Mouse (Mus musculus): ENCODE measurements around the gene Pdgfa. TPM values are rescaled to one million over a fixed set of nuclear protein-coding genes. Genes with fewer than 3 reads are reported as not detected.

The Pdgfa gene
- polyA plus RNA-seq, 1 experiment from 2014 or later: 3.3 TPM

DNA sequence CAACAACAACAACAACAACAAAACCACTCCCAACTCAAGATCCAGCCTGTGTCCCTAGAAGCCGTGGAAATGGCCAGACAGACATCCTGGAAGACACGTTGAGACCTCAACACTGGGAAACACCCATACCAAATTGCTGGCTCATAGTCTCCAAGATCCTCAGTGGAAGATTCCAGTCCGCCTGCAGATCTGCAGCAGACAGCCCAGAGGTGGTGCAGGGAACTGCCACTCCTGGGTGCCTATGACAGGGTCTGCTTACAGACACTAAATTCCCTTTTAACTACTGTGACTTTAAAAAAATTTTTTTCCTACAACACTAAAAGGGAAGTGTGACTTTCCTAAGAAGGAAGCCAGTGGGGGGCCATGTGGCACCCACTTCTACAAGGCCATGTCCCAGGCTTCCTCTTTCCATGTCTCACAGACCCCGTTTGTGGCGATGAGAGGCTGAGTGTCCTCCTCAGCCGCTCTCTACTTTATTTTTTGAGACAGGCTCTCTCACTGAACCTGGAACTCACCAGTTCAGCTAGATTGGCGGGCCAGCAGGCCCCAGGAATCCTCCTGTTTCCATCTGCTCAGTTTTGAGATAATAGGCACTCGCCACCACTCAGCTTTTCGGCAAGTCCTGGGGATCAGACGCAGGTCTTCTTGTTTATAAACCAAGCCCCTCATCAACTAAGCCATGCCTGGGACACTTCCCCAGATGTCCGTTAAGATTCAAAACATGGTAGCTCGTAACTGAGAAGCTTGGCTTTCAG, 27.4 kb upstream of the Pdgfa start:
- ATAC-seq (ENCODE audit: low FRiP score) (no peak), DNase-seq (ENCODE audit: low spot score, missing footprints) (no peak)
- Histone ChIP-seq H3K4me3 (ENCODE audit: low read depth, low read length) (no peak overlapping the region), H3K4me2 (no peak overlapping the region), H3K27ac (ENCODE audit: low read depth, low read length) (no peak overlapping the region), H3K4me1 (ENCODE audit: control insufficient read depth, insufficient read depth, low read length) (peaks cover 3% of the 10 kb centered on the region; the same call in 1 of the 2 replicates), H3K27me3 (ENCODE audit: control insufficient read depth, insufficient read depth, low read length) (no peaks in the 10 kb centered on the region), H3K9me3 (ENCODE audit: control insufficient read depth, low read length) (no peaks in the 10 kb centered on the region), H3K9ac (ENCODE audit: low read length) (no peak overlapping the region), H3K36me3 (ENCODE audit: control insufficient read depth, insufficient read depth, low read length) (no peaks in the 10 kb centered on the region)
- WGBS: 82% methylated on average over 12 of the region's 12 CpGs

DNA sequence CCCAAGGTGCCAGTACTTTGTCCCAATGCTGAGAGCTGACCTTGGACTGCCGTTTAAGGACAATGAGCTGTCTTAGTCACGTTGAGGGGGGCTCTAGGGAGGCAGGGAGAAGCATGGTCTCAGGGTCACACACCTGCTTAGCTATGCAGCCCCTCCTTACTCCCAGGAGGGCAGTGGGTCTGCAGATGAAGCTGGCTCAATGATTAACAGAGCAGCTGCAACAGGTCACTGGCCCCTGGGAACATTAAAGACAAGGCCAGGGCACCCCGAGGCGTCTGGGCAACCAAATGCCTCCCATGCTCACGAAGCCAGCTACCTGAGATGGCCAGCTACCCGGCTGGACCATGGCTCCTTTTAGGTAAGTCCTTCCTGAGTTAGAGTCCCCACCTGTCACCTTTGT, 23.4 kb upstream of the Pdgfa start:
- Histone ChIP-seq H3K4me3 (ENCODE audit: low read depth, low read length) (no peak overlapping the region), H3K36me3 (ENCODE audit: control insufficient read depth, insufficient read depth, low read length) (no peaks in the 10 kb centered on the region), H3K9ac (ENCODE audit: low read length) (no peak overlapping the region), H3K27ac (ENCODE audit: low read depth, low read length) (no peak overlapping the region), H3K4me2 (no peak overlapping the region), H3K4me1 (ENCODE audit: control insufficient read depth, insufficient read depth, low read length) (no peaks in the 10 kb centered on the region), H3K9me3 (ENCODE audit: control insufficient read depth, low read length) (no peaks in the 10 kb centered on the region), H3K27me3 (ENCODE audit: control insufficient read depth, insufficient read depth, low read length) (no peaks in the 10 kb centered on the region)
- ATAC-seq (ENCODE audit: low FRiP score) (no peak), DNase-seq (ENCODE audit: low spot score, missing footprints) (no peak)
- 82% methylated on average over 6 of the region's 6 CpGs for WGBS

DNA sequence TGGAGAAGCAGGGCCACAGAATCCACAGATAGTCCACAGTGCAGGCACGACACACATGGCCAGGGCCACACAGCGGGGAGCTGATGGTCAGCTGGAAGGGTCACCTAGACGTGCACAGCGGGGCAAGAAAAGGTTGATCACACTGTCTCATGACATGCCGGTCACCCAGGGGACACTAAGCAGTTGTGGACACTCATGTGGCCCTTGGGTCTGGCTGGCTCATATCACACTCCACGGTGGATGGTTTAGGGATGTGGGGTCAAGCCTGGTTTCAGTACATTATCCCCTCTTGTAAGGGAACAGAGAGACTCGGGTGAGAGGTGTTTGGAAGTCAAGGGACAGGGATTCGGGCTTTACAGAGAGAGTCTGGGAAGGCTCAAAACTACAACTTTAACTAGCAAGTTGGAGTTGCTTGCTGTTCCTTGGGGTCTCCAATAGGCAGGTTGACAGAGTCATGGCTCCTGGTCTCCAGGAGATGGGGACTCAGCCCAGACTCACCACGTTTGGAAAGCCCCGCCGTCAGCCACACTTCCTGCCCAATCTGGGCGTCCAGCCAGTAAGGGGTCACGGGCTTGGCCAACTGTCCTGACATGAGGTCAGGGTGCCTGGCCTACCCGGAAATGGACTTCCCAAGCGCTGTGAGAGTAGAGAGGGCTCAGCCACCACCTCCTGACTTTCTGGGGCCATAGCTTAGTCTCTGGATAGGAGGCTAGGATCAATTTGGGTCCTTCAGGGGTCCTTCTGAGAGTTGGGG, 20.4 kb upstream of the Pdgfa start:
- Histone ChIP-seq H3K27ac (ENCODE audit: low read depth, low read length) (no peak overlapping the region), H3K36me3 (ENCODE audit: control insufficient read depth, insufficient read depth, low read length) (no peaks in the 10 kb centered on the region), H3K4me1 (ENCODE audit: control insufficient read depth, insufficient read depth, low read length) (no peaks in the 10 kb centered on the region), H3K4me2 (no peak overlapping the region), H3K27me3 (ENCODE audit: control insufficient read depth, insufficient read depth, low read length) (no peaks in the 10 kb centered on the region), H3K9ac (ENCODE audit: low read length) (no peak overlapping the region), H3K4me3 (ENCODE audit: low read depth, low read length) (no peak overlapping the region), H3K9me3 (ENCODE audit: control insufficient read depth, low read length) (no peaks in the 10 kb centered on the region)
- 89% methylated on average over 15 of the region's 15 CpGs for WGBS
- no peak for ATAC-seq (ENCODE audit: low FRiP score)
- no peak for DNase-seq (ENCODE audit: low spot score, missing footprints)

DNA sequence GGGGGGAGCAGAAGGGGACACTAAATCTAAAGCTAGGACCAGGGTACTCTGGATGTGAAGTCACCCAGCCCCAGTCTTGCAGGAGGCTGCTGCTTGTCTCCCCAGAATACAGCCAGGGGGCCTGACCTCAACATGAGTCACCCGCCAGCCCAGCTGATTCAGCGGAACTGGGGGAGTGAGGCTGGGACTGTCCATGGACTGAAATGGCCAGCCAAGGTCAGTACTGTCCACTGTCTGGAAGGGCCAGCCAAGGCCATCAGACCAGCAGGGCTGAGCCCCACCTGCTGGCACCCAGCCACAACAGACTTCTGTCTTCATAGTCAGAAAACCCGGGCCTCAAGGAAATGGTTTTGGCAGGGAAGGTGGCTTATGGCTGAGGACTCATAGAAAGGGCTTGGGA, 17.9 kb upstream of the Pdgfa start:
- no peaks in the 10 kb centered on the region for H3K36me3 ChIP-seq (ENCODE audit: control insufficient read depth, insufficient read depth, low read length)
- ATAC-seq (ENCODE audit: low FRiP score) (no peak), DNase-seq (ENCODE audit: low spot score, missing footprints) (no peak)
- H3K27ac ChIP-seq (ENCODE audit: low read depth, low read length): no peak overlapping the region
- no peak overlapping the region for H3K9ac ChIP-seq (ENCODE audit: low read length)
- H3K4me3 ChIP-seq (ENCODE audit: low read depth, low read length): no peak overlapping the region
- no peaks in the 10 kb centered on the region for H3K27me3 ChIP-seq (ENCODE audit: control insufficient read depth, insufficient read depth, low read length)
- H3K4me2 ChIP-seq: no peak overlapping the region
- 76% methylated on average over 3 of the region's 3 CpGs for whole genome bisulfite sequencing
- H3K9me3 ChIP-seq (ENCODE audit: control insufficient read depth, low read length): no peaks in the 10 kb centered on the region
- H3K4me1 ChIP-seq (ENCODE audit: control insufficient read depth, insufficient read depth, low read length): no peaks in the 10 kb centered on the region

DNA sequence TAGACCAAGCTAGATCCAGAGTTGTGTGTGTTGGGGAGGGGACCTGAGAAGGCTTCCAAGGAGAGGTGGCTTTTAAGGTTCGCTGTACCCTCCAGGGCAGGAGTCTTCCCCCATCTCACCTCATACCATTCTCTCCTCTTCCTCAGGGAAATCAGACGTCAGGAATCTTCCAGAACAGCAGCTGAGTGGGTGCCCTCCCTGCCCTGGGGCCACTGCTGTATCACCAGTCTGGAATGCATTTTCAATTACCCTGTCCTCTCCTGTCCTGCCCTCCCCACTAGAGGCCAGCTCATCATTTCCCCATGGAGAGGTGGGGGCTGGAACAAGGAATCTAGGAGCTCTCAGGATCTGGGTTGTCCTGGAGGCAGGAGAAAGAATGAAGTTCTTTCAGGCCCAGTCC, 13.5 kb upstream of the Pdgfa start:
- H3K9me3 ChIP-seq (ENCODE audit: control insufficient read depth, low read length): no peaks in the 10 kb centered on the region
- ATAC-seq (ENCODE audit: low FRiP score): no peak
- no peaks in the 10 kb centered on the region for H3K36me3 ChIP-seq (ENCODE audit: control insufficient read depth, insufficient read depth, low read length)
- DNase-seq (ENCODE audit: low spot score, missing footprints): peak; percentile 44
- H3K27ac ChIP-seq (ENCODE audit: low read depth, low read length): no peak overlapping the region
- H3K4me3 ChIP-seq (ENCODE audit: low read depth, low read length): no peak overlapping the region
- WGBS: 70% methylated on average over 2 of the region's 2 CpGs
- H3K9ac ChIP-seq (ENCODE audit: low read length): no peak overlapping the region
- H3K4me2 ChIP-seq: no peak overlapping the region
- H3K4me1 ChIP-seq (ENCODE audit: control insufficient read depth, insufficient read depth, low read length): no peaks in the 10 kb centered on the region
- H3K27me3 ChIP-seq (ENCODE audit: control insufficient read depth, insufficient read depth, low read length): no peaks in the 10 kb centered on the region

GRCm38 (mm10) chr5:139007141-139007775, 10.1 kb upstream of the Pdgfa start:
- Histone ChIP-seq H3K27ac (ENCODE audit: low read depth, low read length) (no peak overlapping the region), H3K4me1 (ENCODE audit: control insufficient read depth, insufficient read depth, low read length) (no peaks in the 10 kb centered on the region), H3K4me3 (ENCODE audit: low read depth, low read length) (no peak overlapping the region), H3K9ac (ENCODE audit: low read length) (no peak overlapping the region), H3K27me3 (ENCODE audit: control insufficient read depth, insufficient read depth, low read length) (no peaks in the 10 kb centered on the region), H3K4me2 (no peak overlapping the region), H3K36me3 (ENCODE audit: control insufficient read depth, insufficient read depth, low read length) (no peaks in the 10 kb centered on the region), H3K9me3 (ENCODE audit: control insufficient read depth, low read length) (no peaks in the 10 kb centered on the region)
- ATAC-seq (ENCODE audit: low FRiP score) (no peak), DNase-seq (ENCODE audit: low spot score, missing footprints) (no peak)
- WGBS: 67% methylated on average over 4 of the region's 4 CpGs

DNA sequence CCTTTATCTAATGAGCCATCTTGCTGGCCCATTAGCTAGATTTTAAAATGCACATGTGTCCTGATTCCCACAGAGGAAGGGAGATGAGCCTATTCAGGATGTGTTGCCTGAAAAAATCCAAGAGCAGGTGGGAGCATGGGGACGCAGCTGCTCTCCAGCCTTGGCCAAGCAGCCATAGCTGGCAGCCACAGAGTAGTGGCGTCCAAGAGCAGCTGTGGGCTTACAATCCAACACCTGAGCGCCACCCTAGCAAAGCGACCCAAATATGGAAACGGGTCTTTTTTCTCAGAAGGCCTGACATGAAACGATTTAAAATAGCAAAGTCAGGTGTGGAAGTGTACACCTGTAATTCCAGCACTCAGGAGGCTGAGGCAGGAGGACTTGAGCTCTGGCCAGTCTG, 7.4 kb upstream of the Pdgfa start:
- no peak overlapping the region for H3K9ac ChIP-seq (ENCODE audit: low read length)
- no peak for DNase-seq (ENCODE audit: low spot score, missing footprints)
- H3K36me3 ChIP-seq (ENCODE audit: control insufficient read depth, insufficient read depth, low read length): no peaks in the 10 kb centered on the region
- no peak overlapping the region for H3K27ac ChIP-seq (ENCODE audit: low read depth, low read length)
- no peak overlapping the region for H3K4me3 ChIP-seq (ENCODE audit: low read depth, low read length)
- no peaks in the 10 kb centered on the region for H3K4me1 ChIP-seq (ENCODE audit: control insufficient read depth, insufficient read depth, low read length)
- no peaks in the 10 kb centered on the region for H3K9me3 ChIP-seq (ENCODE audit: control insufficient read depth, low read length)
- ATAC-seq (ENCODE audit: low FRiP score): no peak
- H3K27me3 ChIP-seq (ENCODE audit: control insufficient read depth, insufficient read depth, low read length): peaks cover 4% of the 10 kb centered on the region
- 88% methylated on average over 6 of the region's 6 CpGs for WGBS
- H3K4me2 ChIP-seq: no peak overlapping the region

DNA sequence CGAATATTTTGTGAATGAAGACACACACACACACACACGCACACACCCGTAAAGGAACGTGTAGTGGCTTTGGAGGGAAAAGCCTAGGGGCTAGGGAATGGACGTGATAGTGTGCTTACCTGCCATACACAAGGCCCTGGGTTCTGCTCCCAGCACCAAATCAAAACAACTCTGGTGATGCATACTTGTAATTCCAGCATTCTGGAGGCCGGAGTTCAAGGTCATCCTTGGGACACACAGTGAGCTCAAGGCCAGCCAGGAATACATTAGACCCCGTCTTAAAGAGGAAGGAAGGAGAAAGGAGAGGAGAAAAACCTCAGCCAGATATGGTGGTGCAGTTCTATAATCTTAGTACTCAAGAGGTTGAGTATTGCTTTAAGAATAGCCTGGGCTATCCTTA, 2.5 kb upstream of the Pdgfa start:
- Histone ChIP-seq H3K4me2 (no peak overlapping the region), H3K27ac (ENCODE audit: low read depth, low read length) (no peak overlapping the region), H3K27me3 (ENCODE audit: control insufficient read depth, insufficient read depth, low read length) (peaks cover 46% of the 10 kb centered on the region), H3K4me1 (ENCODE audit: control insufficient read depth, insufficient read depth, low read length) (peaks cover 19% of the 10 kb centered on the region), H3K4me3 (ENCODE audit: low read depth, low read length) (no peak overlapping the region), H3K36me3 (ENCODE audit: control insufficient read depth, insufficient read depth, low read length) (no peaks in the 10 kb centered on the region), H3K9me3 (ENCODE audit: control insufficient read depth, low read length) (no peaks in the 10 kb centered on the region), H3K9ac (ENCODE audit: low read length) (no peak overlapping the region)
- WGBS: 75% methylated on average over 7 of the region's 7 CpGs
- no peak for ATAC-seq (ENCODE audit: low FRiP score)
- DNase-seq (ENCODE audit: low spot score, missing footprints): peak; percentile 33

DNA sequence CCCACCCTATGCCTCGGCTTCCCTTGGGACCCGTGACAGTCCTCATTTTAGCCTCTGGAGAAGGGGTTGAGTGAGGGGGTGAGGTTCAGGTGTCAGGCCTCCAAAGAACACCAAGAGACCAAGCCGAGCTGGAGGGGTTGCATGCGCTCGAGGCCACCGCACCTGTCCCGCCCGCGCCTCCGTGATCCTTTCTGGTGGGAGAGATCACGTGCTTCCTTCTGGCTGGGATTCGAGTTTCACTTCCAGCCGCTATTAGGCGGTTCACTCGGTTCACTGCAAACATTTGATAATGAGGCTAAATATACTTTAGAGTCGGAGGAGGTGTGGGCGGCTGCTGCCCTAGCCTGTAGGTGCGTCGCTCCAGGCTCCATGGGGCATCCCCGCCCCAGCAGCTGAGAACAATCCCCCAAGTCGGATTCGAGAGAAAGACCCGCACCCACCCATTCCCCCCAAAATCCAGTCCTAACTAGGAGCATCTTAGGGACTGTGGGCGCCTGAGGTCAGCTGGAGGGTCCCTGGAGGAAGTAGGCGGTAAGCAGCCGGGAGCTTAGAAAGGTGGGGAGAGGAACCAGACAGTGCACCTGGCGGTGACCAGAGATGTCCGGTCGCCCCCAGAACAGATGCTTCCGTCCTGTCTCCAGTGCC, 888 bp upstream of the Pdgfa start:
- H3K4me1 ChIP-seq (ENCODE audit: control insufficient read depth, insufficient read depth, low read length): peaks cover 34% of the 10 kb centered on the region
- H3K36me3 ChIP-seq (ENCODE audit: control insufficient read depth, insufficient read depth, low read length): no peaks in the 10 kb centered on the region
- peaks cover 62% of the 10 kb centered on the region for H3K27me3 ChIP-seq (ENCODE audit: control insufficient read depth, insufficient read depth, low read length)
- DNase-seq (ENCODE audit: low spot score, missing footprints) (peak; percentile 92), ATAC-seq (ENCODE audit: low FRiP score) (no peak)
- no peak overlapping the region for H3K27ac ChIP-seq (ENCODE audit: low read depth, low read length)
- H3K4me2 ChIP-seq: peak overlapping the region; percentile 45
- WGBS: 4% methylated on average over 30 of the region's 30 CpGs
- no peak overlapping the region for H3K9ac ChIP-seq (ENCODE audit: low read length)
- H3K4me3 ChIP-seq (ENCODE audit: low read depth, low read length): peak overlapping the region; percentile 23
- H3K9me3 ChIP-seq (ENCODE audit: control insufficient read depth, low read length): no peaks in the 10 kb centered on the region

Measured in midbrain, embryonic 11.5 days (tissue).